Mouse (Mus musculus) hindbrain, postnatal 0 days (tissue): ENCODE data around the gene Fgr. TPM values are rescaled to one million over a fixed set of nuclear protein-coding genes. Genes with fewer than 3 reads are reported as not detected.

Source experiments
- ATAC-seq: fragments of 200-750 bp; cut with Nextera tagmentation; 2 replicates; pipeline ENCODE4 v1.8.0; 2017; ENCODE audit warnings: mild to moderate bottlenecking, moderate TSS enrichment, moderate library complexity
- DNase-seq: peaks from one replicate; pipeline ENCODE4 v3.0.0-alpha.2; 2015; ENCODE audit warnings: low spot score
- H3K27ac ChIP-seq: fragments of 300-500 bp; sonication (generic); 2 replicates; pipeline ENCODE4 v1.5.1; 2014; ENCODE audit warnings: mild to moderate bottlenecking
- H3K27me3 ChIP-seq: fragments of 300-500 bp; sonication (generic); 2 replicates; pipeline ENCODE4 v1.6.1; 2014; ENCODE audit warnings: low read length, mixed read lengths; ENCODE audit not compliant: insufficient read depth
- H3K36me3 ChIP-seq: fragments of 300-500 bp; sonication (generic); 2 replicates; pipeline ENCODE4 v1.6.1; 2014; ENCODE audit warnings: low read length, mixed read lengths; ENCODE audit not compliant: insufficient read depth
- H3K4me1 ChIP-seq: fragments of 300-500 bp; sonication (generic); 2 replicates; pipeline ENCODE4 v1.6.1; 2014; ENCODE audit warnings: antibody characterized with exemption, low read length, mixed read lengths; ENCODE audit not compliant: insufficient read depth
- H3K4me2 ChIP-seq: fragments of 300-500 bp; sonication (generic); 2 replicates; pipeline ENCODE4 v1.6.1; 2014; ENCODE audit warnings: low read depth, mild to moderate bottlenecking, low read length, moderate library complexity, mixed read lengths
- H3K4me3 ChIP-seq: fragments of 300-500 bp; sonication (generic); 2 replicates; pipeline ENCODE4 v1.5.1; 2014; ENCODE audit warnings: low read length
- H3K9ac ChIP-seq: fragments of 300-500 bp; sonication (generic); replicated peaks from 2 replicates; pipeline ENCODE4 v1.6.1; 2014; ENCODE audit warnings: mild to moderate bottlenecking, low read length, moderate library complexity, mixed read lengths
- H3K9me3 ChIP-seq: fragments of 300-500 bp; sonication (generic); 2 replicates; pipeline ENCODE4 v1.6.1; 2016; ENCODE audit warnings: low read length, mixed read lengths
- CTCF ChIP-seq: IDR thresholded peaks from 2 replicates; pipeline ENCODE4 v1.5.1; 2016; ENCODE audit warnings: antibody characterized with exemption, control low read depth, low read depth
- WGBS: fragments of 180-500 bp; shearing (Covaris S2); extraction: QIAGEN DNeasy Blood & Tissue Kit; methylation state at CpG from one replicate; pipeline ENCODE4 v1.1.7; 2014; 5-methylcytosine and 5-hydroxymethylcytosine counted together
- polyA plus RNA-seq: library from polyadenylated mRNA; unstranded; fragments of >200 nt; fragmentation: Nextera tagmentation; extraction: Ambion mirVana; gene quantifications from 2 replicates; pipeline ENCODE4 v1.2.1, GENCODE M21; 2015
- total RNA-seq: library from RNA; depleted of rRNA; stranded (reverse); fragments of >200 nt; gene quantifications from 2 replicates; pipeline ENCODE4 v1.2.3, GENCODE M21; 2014

Fgr gene
- total and polyA plus RNA-seq, 2 experiments from 2014 or later = 0.19 to 0.73 TPM

GRCm38 (mm10) chr4:133014896-133015709 is 41.2 kb downstream of the Fgr start:
- Histone ChIP-seq H3K9ac (peak overlapping the region; percentile 41; the same call in 1 of the 2 replicates), H3K4me3 (peak overlapping the region; percentile 93), H3K4me2 (peak overlapping the region; percentile 98), H3K36me3 (no peaks in the 10 kb centered on the region; the same call in 1 of the 2 replicates), H3K4me1 (peaks cover 38% of the 10 kb centered on the region), H3K27ac (no peak overlapping the region; the same call in 1 of the 2 replicates), H3K9me3 (no peaks in the 10 kb centered on the region), H3K27me3 (0 out of 2 replicates have a peak, but pooled peaks cover 2% of the 10 kb centered on the region)
- WGBS = 15% methylated on average over 10 of the region's 10 CpGs
- no peak for TF ChIP-seq CTCF
- DNase-seq (peak; percentile 55), ATAC-seq (no peak)

GRCm38 (mm10) chr4:133015710-133016651 is 42.1 kb downstream of the Fgr start:
- peak overlapping the region; percentile 98 for H3K4me2 ChIP-seq
- ATAC-seq (no peak), DNase-seq (peak; percentile 57)
- H3K27ac ChIP-seq = 0 out of 2 replicates have a peak overlapping the region, but pooled peaks have one; percentile 20
- H3K4me3 ChIP-seq = 0 out of 2 replicates have a peak overlapping the region, but pooled peaks have one; percentile 93
- peaks cover 47% of the 10 kb centered on the region for H3K4me1 ChIP-seq
- TF ChIP-seq CTCF = peak; percentile 42
- no peaks in the 10 kb centered on the region; the same call in 1 of the 2 replicates for H3K36me3 ChIP-seq
- no peaks in the 10 kb centered on the region for H3K9me3 ChIP-seq
- H3K9ac ChIP-seq = no peak overlapping the region; the same call in 1 of the 2 replicates
- no peaks in the 10 kb centered on the region for H3K27me3 ChIP-seq
- 21% methylated on average over 9 of the region's 9 CpGs for WGBS

- no peaks in the 10 kb centered on the region; the same call in 1 of the 2 replicates for H3K36me3 ChIP-seq
Measured at GRCm38 (mm10) chr4:133016677-133017415, 43.0 kb downstream of the Fgr start.

GRCm38 (mm10) chr4:133017597-133018262 is 43.8 kb downstream of the Fgr start:
- H3K9me3 ChIP-seq = no peaks in the 10 kb centered on the region
- no peaks in the 10 kb centered on the region for H3K27me3 ChIP-seq
- WGBS = 54% methylated on average over 6 of the region's 6 CpGs
- ATAC-seq (no peak), DNase-seq (no peak)
- H3K9ac ChIP-seq = 0 out of 2 replicates have a peak overlapping the region, but pooled peaks have one; percentile 38
- no peaks in the 10 kb centered on the region; the same call in 1 of the 2 replicates for H3K36me3 ChIP-seq
- TF ChIP-seq CTCF = no peak
- H3K4me1 ChIP-seq = peaks cover 64% of the 10 kb centered on the region
- no peak overlapping the region for H3K4me2 ChIP-seq
- no peak overlapping the region for H3K4me3 ChIP-seq
- no peak overlapping the region for H3K27ac ChIP-seq

More at GRCm38 (mm10) chr4:133016677-133017415, 43.0 kb downstream of the Fgr start:
- H3K27ac ChIP-seq = 0 out of 2 replicates have a peak overlapping the region, but pooled peaks have one; percentile 20
- H3K9ac ChIP-seq = peak overlapping the region; percentile 38; the same call in 1 of the 2 replicates
- DNase-seq = peak; percentile 31
- no peak overlapping the region for H3K4me3 ChIP-seq
- WGBS = 45% methylated on average over 4 of the region's 4 CpGs
- ATAC-seq = no peak
- TF ChIP-seq CTCF = 0 out of 2 replicates have a peak, but pooled peaks have one; percentile 8
- H3K4me2 ChIP-seq = peak overlapping the region; percentile 98; the same call in 1 of the 2 replicates
- H3K4me1 ChIP-seq = peaks cover 56% of the 10 kb centered on the region
- no peaks in the 10 kb centered on the region for H3K27me3 ChIP-seq
- H3K9me3 ChIP-seq = no peaks in the 10 kb centered on the region

- ATAC-seq = no peak
- Histone ChIP-seq H3K9ac (no peak overlapping the region), H3K4me3 (no peak overlapping the region)
Measured at GRCm38 (mm10) chr4:133018263-133018798, 44.4 kb downstream of the Fgr start.

More at GRCm38 (mm10) chr4:133018263-133018798, 44.4 kb downstream of the Fgr start:
- peaks cover 70% of the 10 kb centered on the region for H3K4me1 ChIP-seq
- 62% methylated on average over 3 of the region's 3 CpGs for WGBS
- no peak overlapping the region for H3K27ac ChIP-seq
- no peak for TF ChIP-seq CTCF
- H3K4me2 ChIP-seq = no peak overlapping the region
- H3K36me3 ChIP-seq = no peaks in the 10 kb centered on the region; the same call in 1 of the 2 replicates
- H3K9me3 ChIP-seq = no peaks in the 10 kb centered on the region
- no peak for DNase-seq
- H3K27me3 ChIP-seq = no peaks in the 10 kb centered on the region
